Mouse (Mus musculus) spleen, adult 2 months (tissue): ENCODE results near the gene Rpl14. TPM values are rescaled to one million over a fixed set of nuclear protein-coding genes. Genes with fewer than 3 reads are reported as not detected.

ENCODE experiments used
- DNase-seq, 2 experiments: peaks; one replicate each; pipeline versions ENCODE4 v3.0.0 to v3.0.0-alpha.2; 2012 to 2021; ENCODE audit warnings: low spot score in 2 of 2, low read depth in 1 of 2
- H3K27ac ChIP-seq: fragments of 200-500 bp; 2 replicates; pipeline ENCODE4 v1.5.1; 2012; ENCODE audit warnings: low read length, inconsistent platforms; ENCODE audit not compliant: insufficient read depth
- H3K27me3 ChIP-seq: fragments of 200-500 bp; 2 replicates; pipeline ENCODE4 v1.6.1; 2012; ENCODE audit warnings: mild to moderate bottlenecking, moderate library complexity, low read length, inconsistent platforms; ENCODE audit not compliant: control insufficient read depth, insufficient read depth
- H3K36me3 ChIP-seq: fragments of 200-500 bp; 2 replicates; pipeline ENCODE4 v1.6.1; 2012; ENCODE audit warnings: mild to moderate bottlenecking, low read length, inconsistent platforms; ENCODE audit not compliant: control insufficient read depth, insufficient read depth
- H3K4me1 ChIP-seq: fragments of 200-500 bp; 2 replicates; pipeline ENCODE4 v1.6.1; 2011; ENCODE audit warnings: inconsistent platforms; ENCODE audit not compliant: control insufficient read depth, insufficient read depth, insufficient read length
- H3K4me3 ChIP-seq: fragments of 200-500 bp; 2 replicates; pipeline ENCODE4 v1.5.1; 2011; ENCODE audit warnings: mild to moderate bottlenecking, inconsistent platforms; ENCODE audit not compliant: insufficient read depth, insufficient read length; ENCODE audit errors: extremely low read depth
- CTCF ChIP-seq: fragments of 200-500 bp; IDR thresholded peaks from 2 replicates; pipeline ENCODE4 v1.5.1; 2011; ENCODE audit warnings: mild to moderate bottlenecking, inconsistent platforms; ENCODE audit not compliant: insufficient read depth, insufficient read length, insufficient replicate concordance; ENCODE audit errors: extremely low read depth
- POLR2A ChIP-seq: fragments of 200-500 bp; IDR thresholded peaks from 2 replicates; pipeline ENCODE4 v1.6.1; 2011; ENCODE audit warnings: low read depth, low read length, inconsistent platforms
- WGBS: fragments of 180-500 bp; shearing (Covaris S2); methylation state at CpG from one replicate; pipeline ENCODE4 v1.1.7; 2018; 5-methylcytosine and 5-hydroxymethylcytosine counted together
- polyA plus RNA-seq: library from polyadenylated mRNA; depleted of rRNA; stranded (reverse); fragments of >200 nt; gene quantifications from 2 replicates; pipeline ENCODE4 v1.2.3, GENCODE M21; 2012

Gene Rpl14
- polyA plus RNA-seq, 1 experiment = 353 TPM

DNA sequence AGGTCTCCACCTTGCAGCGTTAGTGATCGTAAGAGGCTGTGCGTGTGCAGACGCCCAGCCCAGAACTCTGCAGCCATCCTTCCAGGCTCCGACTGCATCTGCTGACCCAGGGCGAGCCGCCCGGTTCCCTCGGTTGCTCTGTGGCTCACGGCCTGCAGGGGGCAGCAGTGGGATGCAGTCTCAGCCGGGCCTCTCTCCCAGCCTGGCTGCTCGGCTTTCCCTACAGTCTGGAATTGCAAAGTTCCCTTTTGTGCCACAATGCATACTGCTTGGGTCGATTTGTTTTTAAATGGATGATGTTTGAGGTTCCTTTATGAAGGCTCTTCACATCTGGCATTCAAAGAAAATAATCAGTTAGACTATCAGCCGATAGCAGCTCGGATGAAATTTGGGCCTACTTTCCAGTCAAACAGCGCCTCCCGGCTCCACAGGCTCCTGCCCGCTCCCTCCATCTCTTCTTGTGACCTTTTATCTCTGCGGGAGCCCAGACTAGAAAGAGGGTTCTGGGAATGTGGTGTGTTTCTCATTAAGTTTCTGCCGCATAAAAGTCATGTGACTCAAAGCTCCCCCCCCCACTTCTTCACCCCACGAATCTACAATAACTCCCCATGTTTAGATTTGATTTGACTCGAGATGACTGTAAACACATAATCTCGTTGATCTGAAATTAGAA, 31.7 kb downstream of the Rpl14 start:
- 31% methylated on average over 23 of the region's 23 CpGs for WGBS

DNA sequence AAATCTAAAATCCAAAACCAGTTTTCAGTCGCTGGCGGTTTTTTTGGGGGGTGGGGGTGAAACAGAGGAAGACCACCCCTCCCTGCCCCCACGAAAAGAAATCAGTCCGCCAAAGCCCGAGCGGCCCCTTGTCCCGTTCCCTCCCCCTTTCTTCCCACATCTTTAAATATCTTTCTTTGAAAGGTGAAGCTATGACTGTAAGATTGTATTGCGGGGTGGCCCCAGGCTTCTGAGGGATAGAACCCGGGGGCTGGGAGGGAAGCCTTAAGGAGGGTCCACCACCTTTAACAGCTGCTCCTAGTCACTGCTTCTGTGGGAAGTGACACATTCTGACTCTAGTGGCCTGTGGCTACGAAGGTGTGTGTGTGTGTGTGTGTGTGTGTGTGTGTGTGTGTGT, 32.3 kb downstream of the Rpl14 start:
- TF ChIP-seq POLR2A (no peak), CTCF (no peak)
- WGBS = 80% methylated on average over 10 of the region's 10 CpGs

More for the DNA sequence above, 31.7 kb downstream of the Rpl14 start:
- TF ChIP-seq POLR2A = no peak
- TF ChIP-seq CTCF = peak; percentile 95
- Histone ChIP-seq H3K4me3 (no peak overlapping the region), H3K27ac (no peak overlapping the region), H3K36me3 (no peaks in the 10 kb centered on the region), H3K27me3 (no peaks in the 10 kb centered on the region), H3K4me1 (no peaks in the 10 kb centered on the region)
- peak in 1 of 2 experiments; percentile 53 for DNase-seq

DNA sequence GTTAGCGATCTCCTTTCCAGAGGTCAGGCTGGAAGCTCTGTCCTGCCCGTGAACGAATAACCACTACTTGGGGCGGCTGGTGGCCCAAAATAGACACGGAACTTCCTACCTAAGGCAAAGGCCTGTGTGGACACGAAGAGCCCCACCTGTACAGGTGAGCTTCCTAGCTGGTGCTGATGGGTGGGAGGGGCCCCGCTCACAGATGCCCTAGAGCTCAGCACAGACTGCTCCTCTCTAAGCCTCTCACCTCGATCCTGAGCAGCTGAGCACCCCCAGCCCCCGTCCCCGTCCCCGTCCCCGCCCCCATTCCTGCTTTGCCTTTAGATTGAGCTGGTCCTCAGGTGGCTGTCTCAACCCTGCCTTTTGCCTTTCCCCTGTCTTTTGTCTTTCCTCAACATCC, 32.7 kb downstream of the Rpl14 start:
- TF ChIP-seq POLR2A (no peak), CTCF (no peak)
- Histone ChIP-seq H3K27me3 (no peaks in the 10 kb centered on the region), H3K36me3 (no peaks in the 10 kb centered on the region), H3K4me1 (no peaks in the 10 kb centered on the region), H3K4me3 (no peak overlapping the region), H3K27ac (no peak overlapping the region)
- no peak for DNase-seq
- WGBS = 81% methylated on average over 12 of the region's 12 CpGs

More for the DNA sequence above, 32.3 kb downstream of the Rpl14 start:
- Histone ChIP-seq H3K4me3 (no peak overlapping the region), H3K27ac (no peak overlapping the region), H3K36me3 (no peaks in the 10 kb centered on the region), H3K4me1 (no peaks in the 10 kb centered on the region), H3K27me3 (no peaks in the 10 kb centered on the region)
- DNase-seq = no peak

DNA sequence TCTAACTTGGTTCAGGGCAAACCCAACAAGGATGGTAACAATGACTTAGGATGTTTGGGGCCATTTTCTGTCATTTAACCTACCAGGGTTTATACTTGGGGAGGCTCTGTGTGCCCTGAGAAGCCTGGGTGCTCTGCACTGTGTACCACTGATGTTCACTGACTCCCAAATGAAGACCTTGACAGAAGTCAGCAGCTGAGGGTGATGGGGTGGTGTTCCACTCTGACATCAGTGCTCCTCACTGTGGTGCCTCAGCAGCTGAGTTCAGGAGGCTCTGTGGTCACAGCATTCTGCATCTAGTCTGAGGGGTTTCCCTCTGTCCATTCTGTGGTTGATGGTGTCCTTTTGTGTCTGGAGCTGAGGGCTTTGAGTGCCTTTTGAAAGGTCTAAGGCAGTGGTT, 39.8 kb downstream of the Rpl14 start:
- Histone ChIP-seq H3K27ac (no peak overlapping the region), H3K4me1 (no peaks in the 10 kb centered on the region), H3K36me3 (no peaks in the 10 kb centered on the region), H3K4me3 (no peak overlapping the region), H3K27me3 (no peaks in the 10 kb centered on the region)
- no peak for TF ChIP-seq CTCF
- no peak for TF ChIP-seq POLR2A
- DNase-seq = no peak

DNA sequence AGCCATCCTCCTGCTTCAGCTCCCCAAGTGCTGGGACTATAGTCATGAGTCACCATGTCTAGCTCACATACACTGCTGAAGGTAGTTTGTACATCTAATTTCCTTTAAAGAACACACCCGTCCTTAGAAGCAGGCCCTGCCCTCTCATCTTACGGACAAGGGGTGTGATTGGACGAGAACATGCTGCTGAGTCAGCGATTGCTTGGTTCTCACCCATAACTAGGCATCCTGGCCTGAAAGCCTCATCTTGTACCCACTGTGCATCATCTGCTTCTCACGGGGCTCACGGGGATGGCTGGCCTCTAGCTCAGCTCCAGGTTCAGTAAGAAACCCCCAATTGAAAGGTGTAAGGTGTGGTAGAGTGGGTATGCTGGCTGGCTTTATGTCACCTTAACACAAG, 42.8 kb downstream of the Rpl14 start:
- WGBS = 88% methylated on average over 6 of the region's 6 CpGs
- no peaks in the 10 kb centered on the region for H3K36me3 ChIP-seq
- no peaks in the 10 kb centered on the region for H3K27me3 ChIP-seq
- H3K4me1 ChIP-seq = no peaks in the 10 kb centered on the region
- TF ChIP-seq CTCF (no peak), POLR2A (no peak)
- no peak overlapping the region for H3K27ac ChIP-seq
- no peak overlapping the region for H3K4me3 ChIP-seq
- DNase-seq = no peak

DNA sequence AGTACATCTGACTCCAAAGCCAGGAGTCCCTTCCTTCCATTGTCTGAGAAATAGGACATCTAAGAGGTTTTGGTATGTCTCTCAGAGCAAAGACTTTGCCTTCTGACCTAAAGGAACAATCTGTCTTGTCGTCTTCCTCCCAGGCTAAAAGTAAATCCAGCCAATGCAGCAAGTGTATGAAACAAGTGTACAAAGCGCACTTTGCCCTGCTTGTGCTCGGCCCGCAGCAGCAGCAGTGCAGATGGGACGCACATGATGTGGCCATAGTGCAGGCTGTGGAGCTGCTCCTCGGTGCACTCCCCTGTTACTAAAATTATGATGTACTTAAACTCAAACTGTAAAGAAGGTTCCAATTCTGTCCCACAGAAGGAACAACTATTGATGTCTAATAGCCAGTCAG, 46.9 kb downstream of the Rpl14 start:
- 89% methylated on average over 6 of the region's 6 CpGs for WGBS
- Histone ChIP-seq H3K36me3 (no peaks in the 10 kb centered on the region), H3K27ac (no peak overlapping the region), H3K27me3 (no peaks in the 10 kb centered on the region), H3K4me3 (no peak overlapping the region), H3K4me1 (no peaks in the 10 kb centered on the region)
- TF ChIP-seq CTCF (no peak), POLR2A (no peak)
- no peak for DNase-seq

DNA sequence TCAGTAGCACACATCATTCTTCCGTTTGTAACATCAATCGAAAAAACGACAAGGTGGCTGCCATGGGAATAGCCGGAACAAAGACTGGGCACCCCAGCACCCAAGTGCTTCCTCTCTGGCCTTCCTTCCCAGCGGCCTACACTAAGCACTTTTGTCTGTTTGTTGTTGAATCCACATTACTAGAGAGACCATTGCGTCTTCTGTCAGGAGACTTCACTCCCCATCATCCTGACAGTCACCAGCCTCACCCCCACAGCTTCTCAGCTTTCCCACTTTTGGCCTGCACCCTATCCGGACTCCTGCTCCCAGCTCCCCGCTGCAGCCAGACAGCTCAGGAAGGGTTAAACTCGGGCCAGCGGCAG, 48.1 kb downstream of the Rpl14 start:
- 32% methylated on average over 10 of the region's 10 CpGs for WGBS
- DNase-seq = no peak
- no peaks in the 10 kb centered on the region for H3K4me1 ChIP-seq
- H3K36me3 ChIP-seq = no peaks in the 10 kb centered on the region
- no peaks in the 10 kb centered on the region for H3K27me3 ChIP-seq
- H3K4me3 ChIP-seq = no peak overlapping the region
- H3K27ac ChIP-seq = no peak overlapping the region
- TF ChIP-seq POLR2A = no peak
- no peak for TF ChIP-seq CTCF
